Mouse (Mus musculus): Measurements from ENCODE around the gene Senp7. TPM values are rescaled to one million over a fixed set of nuclear protein-coding genes. Genes with fewer than 3 reads are reported as not detected.
A peak's percentile ranks its signal among the peaks of the same experiment; 100 is the strongest.

Senp7 gene
- total RNA-seq, 1 experiment, result 6.2 TPM

DNA sequence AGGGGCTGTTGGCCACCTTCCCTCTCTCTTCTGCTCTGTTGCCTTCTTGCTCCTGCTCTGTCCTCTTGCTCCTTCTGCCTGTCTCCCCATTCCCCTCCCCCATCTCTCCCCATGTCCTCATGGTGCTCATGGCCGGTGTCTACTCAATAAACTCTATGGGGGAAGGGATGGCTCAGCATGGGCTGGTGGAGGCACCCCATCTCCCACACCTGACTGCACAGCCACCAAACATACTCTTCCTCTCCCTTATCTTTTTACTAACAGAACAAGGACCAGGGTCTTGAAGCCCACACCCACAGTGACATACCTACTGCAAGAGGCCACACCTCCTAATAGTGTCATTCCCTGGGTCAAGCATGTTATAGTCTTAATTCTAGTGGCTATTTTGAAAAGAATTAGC lies 26.0 kb downstream of the Senp7 start:
- H3K36me3 ChIP-seq (ENCODE audit: control insufficient read depth, insufficient read depth, low read length, poor library complexity, severe bottlenecking), result no peaks in the 10 kb centered on the region
- DNase-seq (ENCODE audit: low read depth, low spot score), result no peak
- H3K27ac ChIP-seq (ENCODE audit: insufficient read depth, low read depth, low read length, poor library complexity, severe bottlenecking), result no peak overlapping the region
- no peak overlapping the region for H3K9ac ChIP-seq (ENCODE audit: insufficient read depth, low read depth, low read length, poor library complexity, severe bottlenecking)
- in situ Hi-C loops (cut with MboI; ENCODE audit: low sequenced_read_pairs in 2 of 2, unreplicated experiment in 2 of 2), result no loop called here
- H3K9me3 ChIP-seq (ENCODE audit: control insufficient read depth, insufficient read depth, low read depth, low read length), result no peaks in the 10 kb centered on the region
- H3K4me1 ChIP-seq (ENCODE audit: control insufficient read depth in 2 of 2, insufficient read depth in 2 of 2, low read length in 2 of 2, poor library complexity in 1 of 2), result peaks cover 0 to 14% of the 10 kb centered on the region in 2 experiments; a peak in 3 of 4 replicates
- TF ChIP-seq ZC3H11A (IDR thresholded peaks at IDR 0.05; ENCODE audit: borderline replicate concordance, low read depth, low read length), result no peak
- TF ChIP-seq ZNF384 (IDR thresholded peaks at IDR 0.05; ENCODE audit: low read depth, low read length), result no peak
- no peak for TF ChIP-seq HCFC1 (IDR thresholded peaks at IDR 0.05; ENCODE audit: borderline replicate concordance, insufficient read depth, low read length)
- no peak overlapping the region for H3K4me3 ChIP-seq (ENCODE audit: insufficient read depth in 1 of 2, low read depth in 1 of 2, low read length in 2 of 2, poor library complexity in 1 of 2, severe bottlenecking in 1 of 2)

DNA sequence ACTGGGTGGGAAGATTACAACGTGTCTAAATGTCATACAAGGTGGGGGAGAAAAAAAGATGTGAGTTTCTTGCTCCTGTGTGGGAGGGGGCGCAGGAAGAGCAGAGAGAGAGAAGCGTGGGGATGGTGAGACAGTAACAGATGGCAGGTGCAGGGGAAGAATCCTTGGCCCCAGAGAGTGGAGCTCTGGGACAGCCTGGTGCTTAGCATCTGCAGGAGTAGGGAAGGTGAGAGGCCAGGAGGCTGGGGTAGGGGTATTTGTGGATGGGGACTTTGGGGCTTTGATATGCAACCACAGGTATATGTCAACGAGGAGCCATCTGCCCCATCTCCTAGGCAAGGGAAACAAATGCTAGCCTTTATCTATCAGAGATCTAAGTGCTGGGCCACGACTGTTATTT lies 26.4 kb downstream of the Senp7 start:
- in situ Hi-C loops (cut with MboI; ENCODE audit: low sequenced_read_pairs in 2 of 2, unreplicated experiment in 2 of 2), result no loop called here
- DNase-seq (ENCODE audit: low read depth, low spot score), result no peak
- no peak overlapping the region for H3K4me3 ChIP-seq (ENCODE audit: insufficient read depth in 1 of 2, low read depth in 1 of 2, low read length in 2 of 2, poor library complexity in 1 of 2, severe bottlenecking in 1 of 2)
- H3K9me3 ChIP-seq (ENCODE audit: control insufficient read depth, insufficient read depth, low read depth, low read length), result no peaks in the 10 kb centered on the region
- H3K4me1 ChIP-seq (ENCODE audit: control insufficient read depth in 2 of 2, insufficient read depth in 2 of 2, low read length in 2 of 2, poor library complexity in 1 of 2), result peaks cover 0 to 14% of the 10 kb centered on the region in 2 experiments; a peak in 3 of 4 replicates
- no peaks in the 10 kb centered on the region for H3K36me3 ChIP-seq (ENCODE audit: control insufficient read depth, insufficient read depth, low read length, poor library complexity, severe bottlenecking)
- H3K9ac ChIP-seq (ENCODE audit: insufficient read depth, low read depth, low read length, poor library complexity, severe bottlenecking), result peak overlapping the region; percentile 35; the same call in 1 of the 2 replicates
- no peak overlapping the region for H3K27ac ChIP-seq (ENCODE audit: insufficient read depth, low read depth, low read length, poor library complexity, severe bottlenecking)
- TF ChIP-seq CHD2 (IDR thresholded peaks at IDR 0.05; ENCODE audit: low read depth, low read length) (no peak), ZNF384 (IDR thresholded peaks at IDR 0.05; ENCODE audit: low read depth, low read length) (no peak), HCFC1 (IDR thresholded peaks at IDR 0.05; ENCODE audit: borderline replicate concordance, insufficient read depth, low read length) (no peak), ZC3H11A (IDR thresholded peaks at IDR 0.05; ENCODE audit: borderline replicate concordance, low read depth, low read length) (no peak), MAFK (IDR thresholded peaks at IDR 0.05; ENCODE audit: insufficient read depth, low read depth, low read length) (no peak)

DNA sequence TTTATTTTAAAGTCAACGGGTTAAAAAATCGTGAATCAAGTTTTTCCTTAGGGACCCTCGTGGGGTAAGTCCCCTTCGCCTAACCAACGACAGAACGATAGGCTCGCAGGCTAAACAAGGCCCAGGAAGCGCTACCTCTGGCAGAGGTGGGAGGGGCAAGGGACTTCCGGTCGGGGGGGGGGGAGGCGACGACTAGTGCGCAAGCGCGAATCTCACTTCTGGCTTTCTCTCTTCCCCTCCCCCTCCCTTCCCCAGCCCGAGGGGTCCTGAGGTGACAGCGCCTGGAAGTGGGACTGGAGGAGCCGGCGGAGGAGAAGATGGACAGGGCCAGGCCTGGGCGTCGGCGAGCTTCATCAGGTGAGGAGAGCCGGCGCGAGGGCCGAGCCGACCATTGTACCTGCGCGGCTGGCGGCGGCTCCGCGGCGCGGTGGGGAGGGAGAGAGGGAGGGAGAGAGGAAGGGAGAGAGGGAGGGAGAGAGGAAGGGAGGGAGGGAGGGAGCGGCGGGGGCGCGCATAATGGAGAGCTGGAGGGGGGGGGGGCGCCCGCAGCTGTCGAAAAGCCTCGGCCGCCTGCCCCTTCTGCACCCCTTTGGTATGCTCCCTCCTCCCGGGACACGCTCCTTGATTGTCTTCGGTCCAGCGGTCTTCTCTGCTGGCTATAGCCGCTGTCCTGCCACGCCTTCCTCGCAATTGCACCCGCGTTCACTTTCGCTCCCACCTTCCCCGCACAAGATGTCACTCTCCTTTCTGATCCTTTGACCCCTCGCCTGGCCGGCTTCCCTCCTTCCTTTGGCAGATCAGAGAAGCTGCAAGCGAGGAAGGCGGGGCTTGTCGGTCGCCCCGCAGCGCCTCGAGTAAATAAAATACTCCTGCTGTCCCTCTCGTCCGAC lies 27.3 kb downstream of the Senp7 start:
- TF ChIP-seq CHD2 (IDR thresholded peaks at IDR 0.05; ENCODE audit: low read depth, low read length) (no peak), ZNF384 (IDR thresholded peaks at IDR 0.05; ENCODE audit: low read depth, low read length) (no peak), HCFC1 (IDR thresholded peaks at IDR 0.05; ENCODE audit: borderline replicate concordance, insufficient read depth, low read length) (no peak), MAFK (IDR thresholded peaks at IDR 0.05; ENCODE audit: insufficient read depth, low read depth, low read length) (no peak), ZC3H11A (IDR thresholded peaks at IDR 0.05; ENCODE audit: borderline replicate concordance, low read depth, low read length) (no peak)
- peaks cover 0 to 14% of the 10 kb centered on the region in 2 experiments; a peak in 3 of 4 replicates for H3K4me1 ChIP-seq (ENCODE audit: control insufficient read depth in 2 of 2, insufficient read depth in 2 of 2, low read length in 2 of 2, poor library complexity in 1 of 2)
- peak; percentile 85 for DNase-seq (ENCODE audit: low read depth, low spot score)
- peak overlapping the region; percentile 79 for H3K9ac ChIP-seq (ENCODE audit: insufficient read depth, low read depth, low read length, poor library complexity, severe bottlenecking)
- peak overlapping the region; percentile 67; the same call in 1 of the 2 replicates for H3K27ac ChIP-seq (ENCODE audit: insufficient read depth, low read depth, low read length, poor library complexity, severe bottlenecking)
- H3K4me3 ChIP-seq (ENCODE audit: insufficient read depth in 1 of 2, low read depth in 1 of 2, low read length in 2 of 2, poor library complexity in 1 of 2, severe bottlenecking in 1 of 2), result peak overlapping the region; percentile 93 to 98
- no peaks in the 10 kb centered on the region for H3K36me3 ChIP-seq (ENCODE audit: control insufficient read depth, insufficient read depth, low read length, poor library complexity, severe bottlenecking)
- no peaks in the 10 kb centered on the region for H3K9me3 ChIP-seq (ENCODE audit: control insufficient read depth, insufficient read depth, low read depth, low read length)
- in situ Hi-C loops (cut with MboI; ENCODE audit: low sequenced_read_pairs in 2 of 2, unreplicated experiment in 2 of 2), result no loop called here

DNA sequence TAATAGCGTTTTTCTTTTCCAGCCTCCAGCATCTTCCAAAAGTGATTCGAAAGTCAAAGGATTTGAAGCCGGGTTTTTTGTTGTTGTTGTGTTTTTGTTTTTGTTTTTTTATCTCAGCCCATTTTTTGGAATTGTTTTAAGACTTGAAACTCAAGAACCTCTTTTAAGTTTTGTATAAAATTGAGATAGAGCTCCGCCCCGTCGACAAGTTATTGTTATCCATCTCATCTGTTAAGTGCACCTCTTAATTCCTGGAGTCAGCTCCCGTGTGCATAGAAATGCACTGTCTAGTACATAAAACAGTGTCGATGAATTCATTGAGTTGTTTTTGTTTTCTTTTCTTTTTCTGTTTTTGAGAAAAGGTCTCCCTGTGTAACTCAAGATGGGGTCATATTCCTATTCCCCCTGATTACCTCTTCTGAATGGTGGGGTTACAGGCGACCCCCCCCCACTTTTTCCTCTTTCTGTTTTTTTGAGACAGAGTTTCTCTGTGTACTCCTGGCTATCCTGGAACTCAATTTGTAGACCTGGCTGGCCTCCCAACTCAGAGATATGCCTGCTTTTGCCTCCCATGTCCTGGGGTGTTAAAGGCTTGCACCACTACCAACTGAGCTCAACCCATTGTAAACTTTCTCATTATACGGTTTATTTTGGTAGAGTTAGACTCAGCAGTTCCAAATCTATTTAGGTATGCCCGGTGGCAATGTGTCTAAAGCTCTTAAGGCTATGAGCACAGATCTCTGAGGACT lies 28.2 kb downstream of the Senp7 start:
- no peaks in the 10 kb centered on the region for H3K9me3 ChIP-seq (ENCODE audit: control insufficient read depth, insufficient read depth, low read depth, low read length)
- H3K36me3 ChIP-seq (ENCODE audit: control insufficient read depth, insufficient read depth, low read length, poor library complexity, severe bottlenecking), result no peaks in the 10 kb centered on the region
- TF ChIP-seq MAFK (IDR thresholded peaks at IDR 0.05; ENCODE audit: insufficient read depth, low read depth, low read length) (no peak), CHD2 (IDR thresholded peaks at IDR 0.05; ENCODE audit: low read depth, low read length) (no peak), ZNF384 (IDR thresholded peaks at IDR 0.05; ENCODE audit: low read depth, low read length) (no peak), HCFC1 (IDR thresholded peaks at IDR 0.05; ENCODE audit: borderline replicate concordance, insufficient read depth, low read length) (no peak), ZC3H11A (IDR thresholded peaks at IDR 0.05; ENCODE audit: borderline replicate concordance, low read depth, low read length) (no peak)
- in situ Hi-C loops (cut with MboI; ENCODE audit: low sequenced_read_pairs in 2 of 2, unreplicated experiment in 2 of 2), result no loop called here
- H3K4me3 ChIP-seq (ENCODE audit: insufficient read depth in 1 of 2, low read depth in 1 of 2, low read length in 2 of 2, poor library complexity in 1 of 2, severe bottlenecking in 1 of 2), result peak overlapping the region; percentile 93 to 98
- peak overlapping the region; percentile 29; the same call in 1 of the 2 replicates for H3K9ac ChIP-seq (ENCODE audit: insufficient read depth, low read depth, low read length, poor library complexity, severe bottlenecking)
- no peak overlapping the region for H3K27ac ChIP-seq (ENCODE audit: insufficient read depth, low read depth, low read length, poor library complexity, severe bottlenecking)
- peaks cover 0 to 10% of the 10 kb centered on the region in 2 experiments; a peak in 3 of 4 replicates for H3K4me1 ChIP-seq (ENCODE audit: control insufficient read depth in 2 of 2, insufficient read depth in 2 of 2, low read length in 2 of 2, poor library complexity in 1 of 2)
- no peak for DNase-seq (ENCODE audit: low read depth, low spot score)
